Mouse (Mus musculus) G1E (cell line): ENCODE measurements around the gene Gm45062. TPM values are rescaled to one million over a fixed set of nuclear protein-coding genes. Genes with fewer than 3 reads are reported as not detected.

Source experiments
- ATAC-seq: 2 replicates; pipeline ENCODE4 v1.8.0; 2016; ENCODE audit warnings: mild to moderate bottlenecking; ENCODE audit not compliant: insufficient number of reproducible peaks, poor library complexity, low FRiP score, severe bottlenecking; ENCODE audit errors: extremely low read depth
- DNase-seq: peaks from one replicate; pipeline ENCODE4 v3.0.0; 2012; ENCODE audit warnings: low spot score
- H3K27me3 ChIP-seq: 2 replicates; pipeline ENCODE4 v1.6.1; 2012; ENCODE audit warnings: mild to moderate bottlenecking, low read length, inconsistent platforms; ENCODE audit not compliant: insufficient read depth
- H3K36me3 ChIP-seq: replicated peaks from 2 replicates; pipeline ENCODE3; 2012; ENCODE audit warnings: mild to moderate bottlenecking, inconsistent platforms
- H3K4me1 ChIP-seq: 2 replicates; pipeline ENCODE4 v1.6.1; 2012; ENCODE audit warnings: low read depth, low read length, inconsistent platforms, mixed read lengths; ENCODE audit not compliant: insufficient read depth
- H3K4me3 ChIP-seq: 2 replicates; pipeline ENCODE4 v1.5.1; 2012; ENCODE audit warnings: low read depth, mild to moderate bottlenecking, inconsistent platforms, low read length, moderate library complexity, mixed read lengths
- H3K9me3 ChIP-seq: replicated peaks from 2 replicates; pipeline ENCODE4 v1.6.1; 2012; ENCODE audit warnings: inconsistent platforms
- CTCF ChIP-seq: IDR thresholded peaks from 2 replicates; pipeline ENCODE4 v1.5.1; 2012; ENCODE audit warnings: low read depth, low read length, inconsistent platforms, mixed read lengths
- GATA1 ChIP-seq: IDR thresholded peaks from 2 replicates; pipeline ENCODE4 v1.6.1; 2012; ENCODE audit warnings: borderline replicate concordance, low read length, inconsistent platforms, mixed read lengths
- GATA2 ChIP-seq: IDR thresholded peaks from 2 replicates; pipeline ENCODE4 v1.6.1; 2012; ENCODE audit warnings: low read depth, low read length, inconsistent platforms, borderline replicate concordance
- POLR2AphosphoS5 ChIP-seq: IDR thresholded peaks from 2 replicates; pipeline ENCODE4 v1.6.1; 2012; ENCODE audit warnings: low read depth, low read length, inconsistent platforms; ENCODE audit not compliant: insufficient replicate concordance
- TAL1 ChIP-seq: conservative IDR thresholded peaks from 2 replicates; pipeline ENCODE4 v1.6.1; 2012; ENCODE audit warnings: low read depth, low read length, inconsistent platforms, mixed read lengths
- polyA plus RNA-seq: library from polyadenylated mRNA; stranded (reverse); fragments of >175 nt; gene quantifications from 2 replicates; pipeline ENCODE4 v1.2.3, GENCODE M21; 2012
- total RNA-seq, 2 experiments: library from RNA; stranded (forward) in 1 of 2; stranded (reverse) in 1 of 2; fragments of 200-1000 nt in 1 of 2; fragments of >200 nt in 1 of 2; fragmentation: Nextera tagmentation in 1 of 2; gene quantifications; 2 replicates each; pipeline ENCODE4 v1.2.3; 2014 to 2017

Gm45062 gene
- total and polyA plus RNA-seq, 3 experiments, result 57.6 to 88.3 TPM; not detected in 1

DNA sequence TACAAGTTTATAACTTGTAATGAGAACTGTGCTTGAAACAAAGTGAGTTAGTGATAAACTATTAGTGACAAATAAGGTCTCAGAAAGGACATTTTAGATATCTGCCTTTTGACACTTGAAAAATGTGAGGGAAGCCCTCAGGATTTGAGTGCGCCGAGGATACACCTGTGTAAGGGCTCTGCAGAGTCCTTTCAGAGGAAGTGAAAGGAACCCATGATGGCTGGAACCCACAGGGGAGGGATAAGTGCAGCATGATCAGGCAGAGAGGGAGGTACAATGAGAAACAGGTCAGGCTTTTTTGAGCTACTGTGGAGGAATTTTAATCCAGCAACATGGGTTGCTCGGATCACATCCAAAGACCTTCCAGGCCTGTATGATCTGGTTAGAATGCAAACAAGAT is 239.7 kb downstream of the Gm45062 start:
- TF ChIP-seq CTCF, result no peak
- TF ChIP-seq TAL1, result no peak
- TF ChIP-seq GATA1, result no peak
- no peak for TF ChIP-seq POLR2AphosphoS5
- TF ChIP-seq GATA2, result no peak
- no peaks in the 10 kb centered on the region for H3K27me3 ChIP-seq
- H3K36me3 ChIP-seq, result no peaks in the 10 kb centered on the region
- no peaks in the 10 kb centered on the region for H3K9me3 ChIP-seq
- no peak for DNase-seq
- H3K4me1 ChIP-seq, result peaks cover 27% of the 10 kb centered on the region
- no peak for ATAC-seq
- H3K4me3 ChIP-seq, result no peak overlapping the region

DNA sequence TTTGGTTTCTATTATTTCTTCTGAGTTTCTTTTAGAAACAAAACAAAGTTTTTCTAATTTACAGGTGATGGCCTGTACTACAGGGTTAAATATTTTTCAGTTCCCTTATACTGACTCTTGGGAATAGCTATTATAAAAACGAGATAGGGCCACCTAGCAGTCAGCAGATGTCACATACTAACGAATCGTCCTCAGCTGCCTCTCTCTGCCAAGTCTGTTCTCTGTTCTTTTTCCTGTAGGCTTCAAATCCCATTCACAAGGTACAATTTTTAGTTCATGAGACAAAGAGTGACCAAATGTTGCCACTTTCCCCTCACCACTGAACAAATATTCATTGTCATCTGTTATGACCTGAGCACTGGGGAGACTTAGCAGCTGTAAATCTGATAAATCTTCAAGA is 244.7 kb downstream of the Gm45062 start:
- Histone ChIP-seq H3K27me3 (no peaks in the 10 kb centered on the region), H3K4me1 (peaks cover 50% of the 10 kb centered on the region), H3K9me3 (no peaks in the 10 kb centered on the region), H3K4me3 (no peak overlapping the region), H3K36me3 (no peaks in the 10 kb centered on the region)
- DNase-seq (no peak), ATAC-seq (no peak)
- TF ChIP-seq TAL1 (no peak), GATA1 (no peak), CTCF (no peak), POLR2AphosphoS5 (no peak), GATA2 (no peak)

DNA sequence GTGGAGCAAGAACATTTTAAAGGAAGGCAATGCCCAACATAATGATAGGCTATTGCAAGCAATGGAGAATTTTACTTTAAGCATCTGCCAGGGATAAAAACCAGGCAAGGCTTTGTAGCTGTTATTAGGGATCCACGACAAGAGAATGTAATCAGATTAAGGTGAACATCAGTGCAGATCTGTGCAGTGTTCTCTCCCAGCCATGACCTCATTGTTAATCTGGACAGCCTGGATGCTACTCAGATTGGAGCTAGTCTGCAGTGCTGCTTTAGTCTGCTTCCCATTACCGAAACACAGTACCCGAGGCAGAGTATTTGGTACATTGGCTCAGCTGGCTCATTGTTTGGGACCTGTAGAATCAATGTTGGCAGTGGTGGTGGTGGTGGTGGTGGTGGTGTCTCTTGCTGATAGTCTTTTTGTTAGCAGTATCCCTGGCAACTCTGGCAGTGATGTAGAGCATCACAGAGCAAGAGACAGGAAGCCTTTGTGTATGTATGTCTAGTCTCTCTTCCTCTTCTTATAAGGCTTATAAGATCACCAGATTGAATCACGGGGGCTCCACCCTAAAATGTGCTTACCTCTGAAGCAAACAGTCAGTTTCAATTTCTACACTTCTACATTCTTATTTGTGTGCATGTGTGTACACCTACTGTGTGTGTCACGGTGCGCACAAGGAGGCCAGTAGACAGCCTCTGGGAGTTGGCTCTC is 245.4 kb downstream of the Gm45062 start:
- H3K4me1 ChIP-seq, result peaks cover 50% of the 10 kb centered on the region
- DNase-seq (no peak), ATAC-seq (no peak)
- no peaks in the 10 kb centered on the region for H3K36me3 ChIP-seq
- H3K27me3 ChIP-seq, result no peaks in the 10 kb centered on the region
- H3K9me3 ChIP-seq, result no peaks in the 10 kb centered on the region
- no peak overlapping the region for H3K4me3 ChIP-seq
- TF ChIP-seq GATA2, result no peak
- no peak for TF ChIP-seq CTCF
- no peak for TF ChIP-seq GATA1
- no peak for TF ChIP-seq TAL1
- TF ChIP-seq POLR2AphosphoS5, result no peak

DNA sequence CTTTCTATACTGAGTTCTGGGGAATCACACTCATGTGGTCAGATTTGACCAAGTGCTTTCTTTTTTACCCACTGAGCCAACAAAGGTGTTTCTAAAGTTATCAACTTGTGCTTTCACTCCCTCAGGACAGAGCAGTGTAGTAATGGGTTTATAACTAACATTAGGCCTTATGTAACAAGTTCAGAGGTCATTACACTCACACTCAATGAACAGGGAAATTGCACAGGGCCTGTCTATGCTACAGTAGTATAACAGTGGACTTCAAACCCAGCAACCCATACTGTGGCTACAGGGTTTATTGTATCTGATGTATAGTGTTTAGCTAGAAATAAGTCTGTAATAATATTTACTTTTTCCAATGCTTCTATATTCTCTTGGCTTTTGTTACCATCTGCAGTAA is 247.4 kb downstream of the Gm45062 start:
- Histone ChIP-seq H3K27me3 (no peaks in the 10 kb centered on the region), H3K4me1 (peaks cover 39% of the 10 kb centered on the region), H3K36me3 (peaks cover 3% of the 10 kb centered on the region), H3K9me3 (no peaks in the 10 kb centered on the region), H3K4me3 (no peak overlapping the region)
- no peak for DNase-seq
- no peak for ATAC-seq
- no peak for TF ChIP-seq TAL1
- TF ChIP-seq POLR2AphosphoS5, result no peak
- no peak for TF ChIP-seq GATA2
- TF ChIP-seq GATA1, result no peak
- TF ChIP-seq CTCF, result no peak

DNA sequence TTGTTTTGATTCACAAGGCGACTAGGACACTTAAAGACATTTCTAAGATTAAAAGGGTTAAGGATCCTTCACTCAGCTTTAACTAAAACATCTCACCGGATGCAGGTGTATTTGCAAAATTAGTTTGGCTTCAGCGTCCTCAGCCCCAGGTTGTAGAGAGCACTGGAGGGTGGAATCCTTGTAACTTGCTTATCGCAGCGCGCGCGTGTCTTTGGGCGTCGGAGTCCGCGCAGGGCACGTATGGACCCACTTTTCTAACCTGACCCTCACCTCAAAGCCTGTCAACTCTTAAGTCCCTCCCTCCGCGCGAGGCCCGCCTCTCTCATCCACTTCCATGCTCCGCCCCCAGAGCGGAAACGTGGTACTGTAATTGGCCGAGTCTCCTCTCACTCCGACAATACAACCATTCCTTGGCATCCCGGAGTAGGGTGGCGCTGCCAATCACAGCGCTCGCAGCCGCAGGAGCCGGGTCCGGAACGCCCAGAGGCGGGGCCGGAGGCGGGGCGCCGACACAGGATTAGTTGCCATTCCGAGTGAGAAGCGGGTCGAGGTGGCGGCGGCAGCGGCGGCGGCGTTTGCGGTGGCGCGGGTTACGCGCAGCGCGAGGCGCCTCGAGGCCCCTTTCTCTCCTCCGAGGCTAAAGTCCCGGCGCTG is 249.8 kb downstream of the Gm45062 start:
- Histone ChIP-seq H3K36me3 (peaks cover 11% of the 10 kb centered on the region), H3K4me3 (peak overlapping the region; percentile 90), H3K27me3 (no peaks in the 10 kb centered on the region), H3K4me1 (peaks cover 35% of the 10 kb centered on the region), H3K9me3 (no peaks in the 10 kb centered on the region)
- TF ChIP-seq GATA1, result no peak
- no peak for TF ChIP-seq POLR2AphosphoS5
- TF ChIP-seq TAL1, result no peak
- TF ChIP-seq CTCF, result no peak
- no peak for TF ChIP-seq GATA2
- DNase-seq (peak; percentile 99), ATAC-seq (peak; percentile 99)

DNA sequence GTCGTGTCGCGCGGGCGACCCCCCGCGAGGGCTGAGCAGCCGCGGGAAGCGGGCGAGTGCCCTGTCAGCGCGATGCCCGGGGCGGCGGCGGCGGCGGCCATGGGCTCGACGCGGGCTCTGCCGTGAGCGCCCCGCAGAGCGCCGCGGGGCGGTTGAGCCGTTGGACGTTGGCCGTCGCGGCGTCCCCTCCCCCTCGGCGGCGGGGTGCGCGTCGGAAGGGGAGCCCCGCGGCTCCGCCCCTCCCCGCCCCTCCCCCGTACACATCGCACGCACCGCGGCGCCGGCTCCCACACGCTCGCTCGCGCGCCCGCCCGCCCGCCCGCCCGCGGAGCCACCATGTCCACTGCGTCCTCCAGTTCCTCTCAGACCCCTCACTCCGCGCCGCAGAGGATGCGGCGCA is 250.3 kb downstream of the Gm45062 start, which contains the start of gene Glcci1:
TSS of gene Glcci1 (plus strand) at position 50 of the 400 bp plus-strand sequence.
- peak within 1 kb of the TSS; percentile 90 for H3K4me3 ChIP-seq
- H3K9me3 ChIP-seq, result no peaks in the 10 kb centered on the region
- ATAC-seq (no peak), DNase-seq (peak; percentile 67)
- peaks cover 33% of the 10 kb centered on the region for H3K4me1 ChIP-seq
- peaks cover 11% of the 10 kb centered on the region for H3K36me3 ChIP-seq
- no peaks in the 10 kb centered on the region for H3K27me3 ChIP-seq
- TF ChIP-seq GATA2 (no peak), CTCF (no peak), GATA1 (no peak), POLR2AphosphoS5 (no peak), TAL1 (no peak)
